Mouse (Mus musculus) liver, embryonic 11.5 days (tissue): ENCODE data around the gene Bcdin3d. TPM values are rescaled to one million over a fixed set of nuclear protein-coding genes. Genes with fewer than 3 reads are reported as not detected.

ENCODE experiments used
- polyA plus RNA-seq: library from polyadenylated mRNA; unstranded; fragments of >200 nt; fragmentation: Nextera tagmentation; extraction: Ambion mirVana; gene quantifications from 2 replicates; pipeline ENCODE4 v1.2.1, GENCODE M21; 2014

Gene Bcdin3d
- polyA plus RNA-seq, 1 experiment from 2014 or later, result 10.5 TPM

Other genes with a start within 250 kb of the Bcdin3d start
- 0.15 TPM in 1 of 2 replicates, not detected in the other for gene Kcnh3, start 249.9 kb downstream of the Bcdin3d start, polyA plus RNA-seq
- gene Mcrs1, start 222.8 kb downstream of the Bcdin3d start, polyA plus RNA-seq, result 113 and 123 TPM in 2 replicates
- gene Prpf40b, start 179.6 kb downstream of the Bcdin3d start, polyA plus RNA-seq, result 27.7 and 30.5 TPM in 2 replicates
- gene Fam186b, start 178.8 kb downstream of the Bcdin3d start, polyA plus RNA-seq, result 0.08 and 0.09 TPM in 2 replicates
- 12.8 and 13.3 TPM in 2 replicates for gene Fmnl3, start 104.2 kb downstream of the Bcdin3d start, polyA plus RNA-seq
- gene Tmbim6, start 81.8 kb downstream of the Bcdin3d start, polyA plus RNA-seq, result 256 and 273 TPM in 2 replicates
- 5.6 and 6.0 TPM in 2 replicates for gene Nckap5l, start 17.0 kb downstream of the Bcdin3d start, polyA plus RNA-seq
- gene Faim2, start 53.4 kb upstream of the Bcdin3d start, polyA plus RNA-seq, result 0.19 and 0.22 TPM in 2 replicates
- gene Aqp2, start 104.3 kb upstream of the Bcdin3d start, polyA plus RNA-seq, result not detected in 2 replicates
- gene Aqp5, start 116.1 kb upstream of the Bcdin3d start, polyA plus RNA-seq, result 1.2 and 1.9 TPM in 2 replicates
- not detected in 2 replicates for gene Aqp6, start 126.7 kb upstream of the Bcdin3d start, polyA plus RNA-seq
- gene Racgap1, start 176.9 kb upstream of the Bcdin3d start, polyA plus RNA-seq, result 91.2 and 111 TPM in 2 replicates
- 2.3 TPM in 2 replicates for gene Asic1, start 195.6 kb upstream of the Bcdin3d start, polyA plus RNA-seq
- gene Smarcd1, start 227.4 kb upstream of the Bcdin3d start, polyA plus RNA-seq, result 26.7 and 28.5 TPM in 2 replicates
- gene Gm17349, start 230.8 kb upstream of the Bcdin3d start, polyA plus RNA-seq, result not detected in 2 replicates
- 3.4 and 4.3 TPM in 2 replicates for gene Gpd1, start 242.8 kb upstream of the Bcdin3d start, polyA plus RNA-seq